Mouse (Mus musculus) heart, adult 2 months (tissue): ENCODE results near the gene Abca4. TPM values are rescaled to one million over a fixed set of nuclear protein-coding genes. Genes with fewer than 3 reads are reported as not detected.

Source experiments
- DNase-seq, 2 experiments: peaks; one replicate each; pipeline ENCODE4 v3.0.0; 2021
- H3K27ac ChIP-seq: fragments of 200-600 bp; 2 replicates; pipeline ENCODE4 v1.8.1; 2022
- H3K27me3 ChIP-seq: fragments of 200-500 bp; 2 replicates; pipeline ENCODE4 v1.6.1; 2012; ENCODE audit warnings: mild to moderate bottlenecking, low read length, inconsistent platforms, mixed read lengths; ENCODE audit not compliant: control insufficient read depth, insufficient read depth
- H3K36me3 ChIP-seq: fragments of 200-500 bp; 2 replicates; pipeline ENCODE4 v1.6.1; 2012; ENCODE audit warnings: low read length, inconsistent platforms; ENCODE audit not compliant: control insufficient read depth, insufficient read depth
- H3K4me1 ChIP-seq: fragments of 200-500 bp; 2 replicates; pipeline ENCODE4 v1.6.1; 2011; ENCODE audit warnings: low read length; ENCODE audit not compliant: control insufficient read depth, insufficient read depth
- H3K4me3 ChIP-seq: fragments of 200-600 bp; 2 replicates; pipeline ENCODE4 v1.8.1; 2022
- H3K79me2 ChIP-seq: fragments of 200-500 bp; replicated peaks from 2 replicates; pipeline ENCODE4 v1.6.1; 2012; ENCODE audit warnings: mild to moderate bottlenecking, inconsistent platforms, low read length, moderate library complexity, mixed read lengths; ENCODE audit not compliant: control insufficient read depth, insufficient read depth
- H3K9ac ChIP-seq: fragments of 200-500 bp; 2 replicates; pipeline ENCODE4 v1.6.1; 2012; ENCODE audit warnings: low read depth, mild to moderate bottlenecking, control low read depth, inconsistent platforms, low read length, mixed read lengths
- CTCF ChIP-seq: fragments of 200-600 bp; IDR thresholded peaks from 2 replicates; pipeline ENCODE4 v1.8.1; 2022; ENCODE audit warnings: antibody characterized with exemption, mild to moderate bottlenecking, moderate library complexity
- EP300 ChIP-seq: fragments of 200-500 bp; IDR thresholded peaks from 2 replicates; pipeline ENCODE4 v1.6.1; 2011; ENCODE audit warnings: low read depth, low read length, control low read depth; ENCODE audit not compliant: insufficient read depth
- POLR2A ChIP-seq: fragments of 200-500 bp; IDR thresholded peaks from 2 replicates; pipeline ENCODE4 v1.6.1; 2011; ENCODE audit warnings: mild to moderate bottlenecking, low read depth, low read length, control low read depth; ENCODE audit not compliant: insufficient read depth
- WGBS: fragments of 180-500 bp; shearing (Covaris S2); methylation state at CpG from one replicate; pipeline ENCODE4 v1.1.7; 2018; 5-methylcytosine and 5-hydroxymethylcytosine counted together
- intact Hi-C: fragments of 180-260 bp; cut with DNase I; formaldehyde crosslinking; loops from one replicate; pipeline ENCODE4 v1.15.1; 2025
- polyA plus RNA-seq: library from polyadenylated mRNA; depleted of rRNA; stranded (reverse); fragments of >200 nt; gene quantifications from 2 replicates; pipeline ENCODE4 v1.2.3, GENCODE M21; 2012
- total RNA-seq, 2 experiments: library from RNA; stranded (reverse); gene quantifications; 2 replicates each; pipeline ENCODE4 v1.2.3; 2021

Gene Abca4
- total and polyA plus RNA-seq, 3 experiments = 1.6 to 2.6 (median 2.3) TPM

GRCm38 (mm10) chr3:122122127-122122663, 78.0 kb downstream of the Abca4 start:
- H3K27ac ChIP-seq = peak overlapping the region; percentile 96
- 3% methylated on average over 17 of the region's 17 CpGs for WGBS
- intact Hi-C loops = loop anchor here (1.0 to 5.0 kb wide), 9 partner anchors 18 to 585 kb away; no protein-coding TSS in a partner anchor

GRCm38 (mm10) chr3:122122838-122123237, 78.6 kb downstream of the Abca4 start:
- peaks cover 22% of the 10 kb centered on the region for H3K4me1 ChIP-seq
- no peak overlapping the region for H3K9ac ChIP-seq
- intact Hi-C loops = loop anchor here (1.0 to 5.0 kb wide), 9 partner anchors 17 to 586 kb away; no protein-coding TSS in a partner anchor
- 70% methylated on average over 8 of the region's 8 CpGs for WGBS
- no peaks in the 10 kb centered on the region for H3K79me2 ChIP-seq
- H3K27me3 ChIP-seq = no peaks in the 10 kb centered on the region
- DNase-seq = no peak
- TF ChIP-seq CTCF = no peak
- TF ChIP-seq EP300 = no peak
- TF ChIP-seq POLR2A = no peak
- no peaks in the 10 kb centered on the region for H3K36me3 ChIP-seq
- H3K4me3 ChIP-seq = no peak overlapping the region; the same call in 1 of the 2 replicates
- peak overlapping the region; percentile 96 for H3K27ac ChIP-seq

More at GRCm38 (mm10) chr3:122122127-122122663, 78.0 kb downstream of the Abca4 start:
- TF ChIP-seq POLR2A = peak; percentile 53; the same call in 1 of the 2 replicates
- no peak; the same call in none of the 2 replicates for TF ChIP-seq EP300
- TF ChIP-seq CTCF = peak; percentile 91
- Histone ChIP-seq H3K4me3 (peak overlapping the region; percentile 20), H3K79me2 (no peaks in the 10 kb centered on the region), H3K27me3 (no peaks in the 10 kb centered on the region), H3K9ac (0 out of 2 replicates have a peak overlapping the region, but pooled peaks have one; percentile 13), H3K4me1 (peaks cover 22% of the 10 kb centered on the region), H3K36me3 (no peaks in the 10 kb centered on the region)
- DNase-seq = peak; percentile 93 to 95

GRCm38 (mm10) chr3:122128999-122129493, 84.8 kb downstream of the Abca4 start:
- Histone ChIP-seq H3K79me2 (no peaks in the 10 kb centered on the region), H3K4me1 (peaks cover 13% of the 10 kb centered on the region), H3K27me3 (no peaks in the 10 kb centered on the region), H3K9ac (no peak overlapping the region), H3K4me3 (no peak overlapping the region), H3K27ac (no peak overlapping the region), H3K36me3 (no peaks in the 10 kb centered on the region)
- WGBS = 52% methylated on average over 17 of the region's 17 CpGs
- intact Hi-C loops = no loop called here
- no peak for DNase-seq
- no peak for TF ChIP-seq EP300
- TF ChIP-seq CTCF = no peak
- TF ChIP-seq POLR2A = no peak

GRCm38 (mm10) chr3:122130771-122131170, 86.5 kb downstream of the Abca4 start:
- DNase-seq = peak; percentile 47 to 75
- no peak for TF ChIP-seq POLR2A
- peak; percentile 79 for TF ChIP-seq EP300
- Histone ChIP-seq H3K79me2 (no peaks in the 10 kb centered on the region), H3K9ac (no peak overlapping the region), H3K27me3 (no peaks in the 10 kb centered on the region), H3K27ac (peak overlapping the region; percentile 77), H3K36me3 (no peaks in the 10 kb centered on the region), H3K4me3 (no peak overlapping the region), H3K4me1 (peaks cover 13% of the 10 kb centered on the region)
- 9% methylated on average over 4 of the region's 4 CpGs for WGBS
- intact Hi-C loops = no loop called here

GRCm38 (mm10) chr3:122131633-122132032, 87.4 kb downstream of the Abca4 start:
- no peak overlapping the region for H3K4me3 ChIP-seq
- TF ChIP-seq CTCF (no peak), EP300 (0 out of 2 replicates have a peak, but pooled peaks have one; percentile 35)
- H3K27ac ChIP-seq = peak overlapping the region; percentile 77
- no peaks in the 10 kb centered on the region for H3K36me3 ChIP-seq
- H3K9ac ChIP-seq = no peak overlapping the region
- intact Hi-C loops = no loop called here
- no peak for DNase-seq
- H3K27me3 ChIP-seq = no peaks in the 10 kb centered on the region
- 28% methylated on average over 3 of the region's 3 CpGs for WGBS
- H3K4me1 ChIP-seq = peaks cover 13% of the 10 kb centered on the region
- H3K79me2 ChIP-seq = no peaks in the 10 kb centered on the region

GRCm38 (mm10) chr3:122133255-122133654, 89.0 kb downstream of the Abca4 start:
- no peaks in the 10 kb centered on the region for H3K36me3 ChIP-seq
- H3K9ac ChIP-seq = no peak overlapping the region
- intact Hi-C loops = no loop called here
- TF ChIP-seq POLR2A (no peak), EP300 (no peak), CTCF (no peak)
- H3K4me3 ChIP-seq = no peak overlapping the region
- no peaks in the 10 kb centered on the region for H3K27me3 ChIP-seq
- WGBS = 50% methylated on average over 5 of the region's 5 CpGs
- H3K79me2 ChIP-seq = no peaks in the 10 kb centered on the region
- peaks cover 13% of the 10 kb centered on the region for H3K4me1 ChIP-seq
- no peak overlapping the region for H3K27ac ChIP-seq
- DNase-seq = no peak
